Mouse (Mus musculus) left cerebral cortex, adult 9 months (tissue): ENCODE measurements around the gene Nifk.

Source experiments
- DNase-seq, 2 experiments: peaks; one replicate each; pipeline ENCODE4 v3.0.0; 2022; ENCODE audit warnings: low spot score in 2 of 2

Nifk gene

GRCm38 (mm10) chr1:118380105-118380786, 58.6 kb downstream of the Nifk start:
- no peak for DNase-seq
